Mouse (Mus musculus): Measurements from ENCODE around the gene Arl2. TPM values are rescaled to one million over a fixed set of nuclear protein-coding genes. Genes with fewer than 3 reads are reported as not detected.

The Arl2 gene
- polyA plus RNA-seq, 1 experiment from 2014 or later = 61.8 TPM

Other genes starting within 250 kb of the Arl2 start
- 1.5 and 2.6 TPM in 2 replicates for gene Tigd3, start 247.4 kb downstream of the Arl2 start, polyA plus RNA-seq (2014; fragmentation: Nextera tagmentation; extraction: Ambion mirVana)
- 105 and 119 TPM in 2 replicates for gene Dpf2, start 228.5 kb downstream of the Arl2 start, polyA plus RNA-seq (2014; fragmentation: Nextera tagmentation; extraction: Ambion mirVana)
- 6.3 and 7.6 TPM in 2 replicates for gene Cdc42ep2, start 216.7 kb downstream of the Arl2 start, polyA plus RNA-seq (2014; fragmentation: Nextera tagmentation; extraction: Ambion mirVana)
- gene Pola2, start 177.3 kb downstream of the Arl2 start, polyA plus RNA-seq (2014; fragmentation: Nextera tagmentation; extraction: Ambion mirVana) = 58.9 and 59.2 TPM in 2 replicates
- not detected in 2 replicates for gene Slc22a20, start 155.4 kb downstream of the Arl2 start, polyA plus RNA-seq (2014; fragmentation: Nextera tagmentation; extraction: Ambion mirVana)
- 7.7 and 8.5 TPM in 2 replicates for gene Capn1, start 125.7 kb downstream of the Arl2 start, polyA plus RNA-seq (2014; fragmentation: Nextera tagmentation; extraction: Ambion mirVana)
- 19.5 and 22.1 TPM in 2 replicates for gene Syvn1, start 95.0 kb downstream of the Arl2 start, polyA plus RNA-seq (2014; fragmentation: Nextera tagmentation; extraction: Ambion mirVana)
- 70.7 and 75.3 TPM in 2 replicates for gene Mrpl49, start 83.8 kb downstream of the Arl2 start, polyA plus RNA-seq (2014; fragmentation: Nextera tagmentation; extraction: Ambion mirVana)
- gene Fau, start 83.7 kb downstream of the Arl2 start, polyA plus RNA-seq (2014; fragmentation: Nextera tagmentation; extraction: Ambion mirVana) = 586 and 633 TPM in 2 replicates
- 27.1 and 27.5 TPM in 2 replicates for gene Znhit2, start 80.4 kb downstream of the Arl2 start, polyA plus RNA-seq (2014; fragmentation: Nextera tagmentation; extraction: Ambion mirVana)
- 10.1 and 11.9 TPM in 2 replicates for gene Tm7sf2, start 73.2 kb downstream of the Arl2 start, polyA plus RNA-seq (2014; fragmentation: Nextera tagmentation; extraction: Ambion mirVana)
- 38.9 and 43.7 TPM in 2 replicates for gene Vps51, start 64.3 kb downstream of the Arl2 start, polyA plus RNA-seq (2014; fragmentation: Nextera tagmentation; extraction: Ambion mirVana)
- gene Tmem262, start 61.5 kb downstream of the Arl2 start, polyA plus RNA-seq (2014; fragmentation: Nextera tagmentation; extraction: Ambion mirVana) = not detected in 2 replicates
- gene Gm28374, start 59.3 kb downstream of the Arl2 start, polyA plus RNA-seq (2014; fragmentation: Nextera tagmentation; extraction: Ambion mirVana) = 0.36 TPM in 1 of 2 replicates, not detected in the other
- gene Zfpl1, start 56.6 kb downstream of the Arl2 start, polyA plus RNA-seq (2014; fragmentation: Nextera tagmentation; extraction: Ambion mirVana) = 51.2 and 56.2 TPM in 2 replicates
- gene Cdca5, start 56.6 kb downstream of the Arl2 start, polyA plus RNA-seq (2014; fragmentation: Nextera tagmentation; extraction: Ambion mirVana) = 31.1 and 33.4 TPM in 2 replicates
- 0.48 and 1.0 TPM in 2 replicates for gene AC131692.1, start 47.1 kb downstream of the Arl2 start, polyA plus RNA-seq (2014; fragmentation: Nextera tagmentation; extraction: Ambion mirVana)
- 0.23 and 0.40 TPM in 2 replicates for gene Naaladl1, start 35.8 kb downstream of the Arl2 start, polyA plus RNA-seq (2014; fragmentation: Nextera tagmentation; extraction: Ambion mirVana)
- 38.1 and 41.0 TPM in 2 replicates for gene Sac3d1, start 22.9 kb downstream of the Arl2 start, polyA plus RNA-seq (2014; fragmentation: Nextera tagmentation; extraction: Ambion mirVana)
- 22.6 and 25.5 TPM in 2 replicates for gene Snx15, start 13.2 kb downstream of the Arl2 start, polyA plus RNA-seq (2014; fragmentation: Nextera tagmentation; extraction: Ambion mirVana)
- not detected in 2 replicates for gene Batf2, start 565 bp downstream of the Arl2 start, polyA plus RNA-seq (2014; fragmentation: Nextera tagmentation; extraction: Ambion mirVana)
- gene Majin, start 42.8 kb upstream of the Arl2 start, polyA plus RNA-seq (2014; fragmentation: Nextera tagmentation; extraction: Ambion mirVana) = not detected in 2 replicates
- 0.29 TPM in 1 of 2 replicates, not detected in the other for gene Gpha2, start 84.8 kb upstream of the Arl2 start, polyA plus RNA-seq (2014; fragmentation: Nextera tagmentation; extraction: Ambion mirVana)
- gene Ppp2r5b, start 94.3 kb upstream of the Arl2 start, polyA plus RNA-seq (2014; fragmentation: Nextera tagmentation; extraction: Ambion mirVana) = 22.2 and 27.7 TPM in 2 replicates
- gene Atg2a, start 100.1 kb upstream of the Arl2 start, polyA plus RNA-seq (2014; fragmentation: Nextera tagmentation; extraction: Ambion mirVana) = 6.1 and 8.4 TPM in 2 replicates
- 70.0 and 82.8 TPM in 2 replicates for gene Ehd1, start 135.2 kb upstream of the Arl2 start, polyA plus RNA-seq (2014; fragmentation: Nextera tagmentation; extraction: Ambion mirVana)
- 0.44 and 0.74 TPM in 2 replicates for gene Cdc42bpg, start 164.9 kb upstream of the Arl2 start, polyA plus RNA-seq (2014; fragmentation: Nextera tagmentation; extraction: Ambion mirVana)
- gene Men1, start 193.4 kb upstream of the Arl2 start, polyA plus RNA-seq (2014; fragmentation: Nextera tagmentation; extraction: Ambion mirVana) = 31.8 and 35.1 TPM in 2 replicates
- gene Map4k2, start 199.6 kb upstream of the Arl2 start, polyA plus RNA-seq (2014; fragmentation: Nextera tagmentation; extraction: Ambion mirVana) = 9.6 and 10.1 TPM in 2 replicates
- gene Sf1, start 222.1 kb upstream of the Arl2 start, polyA plus RNA-seq (2014; fragmentation: Nextera tagmentation; extraction: Ambion mirVana) = 106 and 124 TPM in 2 replicates
- 149 and 178 TPM in 2 replicates for gene Pygm, start 242.9 kb upstream of the Arl2 start, polyA plus RNA-seq (2014; fragmentation: Nextera tagmentation; extraction: Ambion mirVana)

All from heart, embryonic 11.5 days (tissue).